Mouse (Mus musculus) thymus, postnatal 0 days (tissue): Measurements from ENCODE around the gene Wbp2. TPM values are rescaled to one million over a fixed set of nuclear protein-coding genes. Genes with fewer than 3 reads are reported as not detected.
A peak's percentile ranks its signal among the peaks of the same experiment; 100 is the strongest.
"Not testable (repeated sequence)": the region's sequence is repeated elsewhere in the genome, so short reads cannot be mapped to it uniquely, and the experiment has no call there.

Experiments
- DNase-seq: peaks from one replicate; pipeline ENCODE4 v3.0.0-alpha.2; 2015; ENCODE audit warnings: low spot score
- polyA plus RNA-seq: library from polyadenylated mRNA; unstranded; fragments of >200 nt; fragmentation: Nextera tagmentation; extraction: Ambion mirVana; gene quantifications from 2 replicates; pipeline ENCODE4 v1.2.1, GENCODE M21; 2015

The Wbp2 gene
- polyA plus RNA-seq, 1 experiment from 2014 or later = 75.1 TPM

DNA sequence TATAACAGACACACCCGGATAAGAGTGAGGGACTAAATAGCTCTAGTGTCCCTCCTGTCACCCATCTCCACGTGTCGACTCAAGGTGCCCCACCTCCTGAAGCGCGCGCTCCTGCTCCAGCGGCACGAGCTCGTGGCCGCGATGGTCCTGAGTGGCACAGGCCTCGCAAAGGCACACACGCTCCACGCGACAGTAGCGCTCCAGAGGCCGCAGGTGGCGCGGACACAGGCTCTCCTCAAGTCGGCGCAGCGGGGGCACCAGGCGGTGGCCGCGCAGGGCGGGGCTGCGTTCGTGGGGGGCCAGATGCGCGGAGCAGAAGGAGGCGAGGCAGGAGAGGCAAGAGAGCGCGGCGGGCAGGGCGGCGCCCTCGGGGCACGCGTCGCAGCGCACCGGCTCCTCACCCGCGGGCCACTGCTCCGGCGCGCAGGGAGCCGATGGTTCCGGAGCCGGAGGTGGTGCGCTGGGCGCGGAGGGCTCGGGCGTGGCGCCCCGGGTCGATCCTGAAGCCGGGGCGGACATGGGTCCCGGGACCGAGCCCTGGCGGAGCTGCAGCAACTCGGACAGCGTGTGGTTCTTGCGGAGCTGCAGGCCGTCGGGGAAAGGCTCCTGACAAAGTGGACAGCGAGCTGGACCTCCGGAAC is 22.8 kb upstream of the Wbp2 start:
- no peak for DNase-seq

DNA sequence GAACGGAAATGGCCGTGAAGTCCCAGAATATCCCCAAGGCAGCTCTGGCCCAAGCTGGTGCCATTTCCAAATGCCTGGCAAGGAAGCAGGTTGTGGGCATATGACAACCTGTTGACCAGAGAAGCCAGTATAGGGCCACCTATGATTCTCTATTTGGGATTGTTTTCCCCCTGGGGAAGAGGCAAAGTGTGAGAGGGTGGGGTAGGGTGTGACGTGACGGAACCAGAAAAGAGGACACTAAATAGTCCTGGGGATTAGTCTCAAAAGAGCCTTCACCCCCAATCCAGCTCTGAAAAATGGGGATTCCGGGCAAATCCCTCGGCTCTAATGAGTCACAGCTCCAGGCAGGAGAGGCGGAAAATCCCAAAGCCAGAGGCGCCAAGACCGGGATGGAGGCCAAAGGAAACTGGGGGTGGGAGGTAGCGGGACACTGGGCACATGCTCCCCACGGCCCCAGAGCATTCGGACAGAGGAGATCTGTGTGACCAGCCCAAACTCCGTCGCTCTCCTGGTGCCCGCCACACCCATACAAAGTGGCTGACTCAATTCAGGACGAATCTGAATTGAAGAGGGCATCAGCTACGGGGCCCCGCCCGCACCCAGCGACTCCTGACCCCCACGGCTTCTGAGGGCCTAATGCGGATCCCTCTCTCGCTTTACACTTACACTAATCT is 21.8 kb upstream of the Wbp2 start:
- no peak for DNase-seq

DNA sequence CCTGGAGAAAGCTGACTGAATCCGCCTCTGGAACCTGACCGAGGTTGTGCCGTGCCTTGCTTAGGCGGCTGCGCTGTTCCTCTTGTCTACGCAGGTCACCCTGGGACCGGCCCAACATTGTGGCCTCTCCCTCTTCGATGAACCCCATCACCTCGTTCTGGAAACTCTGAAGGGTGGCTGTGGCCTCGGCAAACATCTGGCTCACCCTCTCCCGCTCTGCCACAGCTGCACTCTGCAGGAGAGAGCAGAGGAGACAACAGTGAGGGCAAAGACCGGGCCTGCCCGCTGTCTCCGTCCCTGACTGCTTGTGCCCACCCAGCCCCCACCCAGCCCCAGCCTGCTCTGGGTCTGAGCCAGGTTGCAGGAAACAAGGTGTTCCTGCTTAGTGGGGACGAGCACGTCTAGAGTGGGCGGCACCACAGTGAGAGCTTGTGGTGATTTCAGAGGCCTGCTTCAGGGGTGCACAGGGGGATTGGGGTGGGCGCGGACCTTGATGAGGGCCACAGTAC is 21.0 kb upstream of the Wbp2 start:
- no peak for DNase-seq

DNA sequence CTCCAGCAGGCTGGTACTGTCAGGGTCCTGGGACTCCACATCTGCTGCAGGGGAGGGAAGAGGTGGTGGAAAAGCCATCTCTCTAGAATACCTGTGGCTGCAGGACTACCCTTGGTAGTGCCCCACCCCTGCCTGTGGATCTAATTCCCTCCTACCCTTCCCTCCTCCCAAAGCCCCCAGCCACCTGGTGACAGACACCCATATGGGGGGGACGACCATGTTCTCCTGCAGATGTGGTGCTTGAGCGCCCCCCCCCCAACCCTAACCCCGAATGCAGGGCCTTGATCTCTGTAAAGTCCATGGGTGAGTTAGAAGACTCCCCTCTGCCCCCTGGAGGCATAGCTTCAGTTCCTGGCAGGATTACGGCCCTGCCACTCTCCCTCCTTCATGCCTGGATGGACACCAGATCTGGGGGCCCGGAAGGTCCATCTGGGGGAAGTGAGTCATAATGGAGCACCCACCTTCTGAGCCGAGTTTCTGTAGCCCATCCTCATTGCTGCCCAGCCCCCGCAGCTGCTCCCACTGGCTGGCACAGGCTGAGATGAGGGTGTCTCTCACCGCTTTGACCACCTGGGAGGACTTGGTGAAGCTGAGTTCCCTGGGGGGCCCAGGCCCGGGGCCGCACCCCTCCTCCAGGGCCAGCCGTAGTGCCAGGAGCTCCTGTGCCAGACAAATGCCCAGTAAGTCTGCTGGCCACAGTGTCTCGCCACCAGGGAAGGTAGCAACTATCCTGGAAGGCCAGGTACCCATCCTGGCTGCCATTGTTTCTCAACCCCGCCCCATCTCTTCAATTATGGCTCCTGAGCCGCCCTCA is 20.4 kb upstream of the Wbp2 start:
- DNase-seq = no peak

DNA sequence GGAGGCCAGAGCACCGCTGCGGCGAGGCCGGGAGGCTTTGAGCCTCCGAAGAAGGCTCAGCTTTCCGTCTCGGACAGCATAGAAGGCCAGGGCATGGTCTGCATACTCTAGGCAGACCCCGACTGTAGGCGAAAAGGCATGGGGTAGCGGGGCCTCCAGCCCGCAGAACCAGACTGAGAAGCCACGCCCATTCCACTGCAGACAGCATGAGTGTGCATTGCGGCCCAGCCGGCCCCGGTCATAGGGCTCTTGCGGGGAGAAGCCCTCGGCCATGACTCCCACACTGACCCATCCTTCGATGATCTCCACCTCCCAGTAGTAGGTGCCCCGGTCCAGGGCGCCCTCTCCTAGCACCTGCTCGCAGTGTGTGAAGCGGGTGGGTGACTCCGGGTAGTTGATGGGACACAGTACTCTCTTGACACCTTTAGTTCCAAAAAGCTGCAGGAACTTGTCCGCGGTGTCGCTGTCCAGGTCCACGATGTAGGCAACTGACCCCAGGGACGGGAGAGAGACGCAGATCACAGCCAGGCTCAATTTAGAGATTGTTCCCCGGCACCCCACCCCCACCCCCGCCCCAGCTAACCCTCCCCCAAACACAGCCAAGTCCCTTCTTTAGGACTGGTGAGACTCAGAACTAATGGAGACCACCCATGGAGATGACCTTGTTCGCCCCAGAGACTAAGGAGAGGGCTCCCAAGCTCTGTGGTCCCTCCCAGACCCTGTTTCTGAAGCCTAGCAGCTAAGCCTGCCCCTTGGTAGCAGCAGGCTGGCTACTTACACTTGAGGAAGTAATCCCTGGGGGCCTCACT is 19.6 kb upstream of the Wbp2 start:
- DNase-seq = no peak

DNA sequence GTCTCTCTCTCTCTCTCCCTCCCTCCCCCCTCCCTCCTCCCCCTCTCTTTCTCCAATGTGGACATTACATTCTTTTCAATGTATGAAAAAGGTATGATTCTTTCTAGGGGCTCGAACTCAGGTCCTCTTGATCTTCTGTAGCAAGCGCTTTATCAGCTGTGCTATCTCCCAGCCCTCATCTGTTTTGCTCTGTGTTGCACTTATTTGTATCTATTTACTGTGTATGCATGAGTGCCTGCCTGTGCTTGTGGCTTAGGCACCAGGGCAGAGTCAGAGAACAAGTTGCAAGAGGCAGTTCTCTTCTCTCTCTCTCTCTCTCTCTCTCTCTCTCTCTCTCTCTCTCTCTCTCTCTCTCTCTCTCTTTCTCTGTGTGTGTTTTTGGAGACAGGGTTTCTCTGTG is 18.3 kb upstream of the Wbp2 start:
- no peak for DNase-seq

DNA sequence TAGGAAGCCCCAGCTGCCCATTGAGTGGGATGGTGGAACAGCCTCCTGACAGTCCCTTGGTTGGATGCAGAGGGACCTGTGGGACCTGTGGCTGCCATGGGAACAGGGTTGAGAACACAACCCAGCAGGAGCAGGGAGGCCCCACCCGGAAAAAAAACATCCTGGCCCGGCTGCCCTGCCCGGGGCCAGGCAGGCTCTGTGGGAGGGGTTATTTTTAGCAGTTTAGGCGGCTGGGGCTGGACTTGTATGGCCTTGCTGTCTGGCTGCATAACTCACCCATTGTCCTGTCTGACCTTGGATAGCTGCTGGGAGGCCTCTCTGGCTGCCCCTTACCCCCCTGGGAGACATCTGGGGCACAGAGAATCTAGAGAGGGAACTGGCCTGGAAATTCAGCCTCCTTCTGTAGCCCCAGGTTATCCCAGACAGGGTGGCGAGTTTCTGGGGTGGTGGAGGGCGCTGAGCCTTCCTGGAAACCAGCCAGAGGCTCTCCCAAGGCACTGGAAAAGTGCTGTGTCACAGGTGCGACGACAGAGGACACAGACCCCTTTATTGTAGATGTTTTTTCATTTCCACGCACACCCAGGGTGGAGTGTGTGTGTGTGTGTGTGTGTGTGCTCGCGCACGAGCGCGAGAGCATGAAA is 17.3 kb upstream of the Wbp2 start:
- DNase-seq = peak; percentile 12

DNA sequence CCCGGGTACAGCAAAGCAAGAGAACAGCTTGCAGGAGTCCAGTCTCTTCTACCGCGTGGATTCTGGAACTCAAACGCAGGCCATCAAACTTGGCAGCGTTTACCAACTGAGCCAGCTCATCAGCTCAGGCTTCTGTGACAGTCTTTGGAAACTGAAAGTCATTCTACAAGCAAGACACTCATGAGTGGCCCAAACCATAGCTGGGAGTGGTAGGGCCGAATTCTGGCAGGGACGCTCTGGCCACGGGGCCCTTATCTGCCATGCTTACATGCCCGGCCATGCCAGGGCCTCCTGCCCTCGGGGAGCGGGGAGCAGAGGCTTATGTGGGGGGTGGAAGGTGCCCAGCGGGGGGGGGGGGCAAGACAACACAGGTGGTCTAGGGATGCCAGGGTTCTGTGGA is 16.8 kb upstream of the Wbp2 start:
- DNase-seq = no peak

DNA sequence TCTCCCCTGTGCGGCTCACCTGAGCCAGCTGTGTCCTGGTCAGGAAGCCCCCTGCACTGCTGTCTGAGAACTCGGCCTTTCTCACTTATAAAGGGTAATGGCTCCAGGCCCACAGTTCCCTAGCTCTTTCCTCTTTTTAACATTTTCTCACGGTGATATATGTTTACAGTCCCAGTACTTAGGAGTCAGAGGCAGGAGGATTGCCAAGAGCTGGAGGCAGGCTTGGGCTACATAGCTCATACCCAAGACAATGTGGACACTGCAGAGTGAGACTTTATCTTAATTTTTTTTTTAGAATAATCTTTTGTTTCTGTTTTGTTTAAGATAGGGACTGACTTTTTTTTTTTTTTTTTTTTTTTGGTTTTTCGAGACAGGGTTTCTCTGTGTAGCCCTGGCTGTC is 15.7 kb upstream of the Wbp2 start:
- no peak for DNase-seq

DNA sequence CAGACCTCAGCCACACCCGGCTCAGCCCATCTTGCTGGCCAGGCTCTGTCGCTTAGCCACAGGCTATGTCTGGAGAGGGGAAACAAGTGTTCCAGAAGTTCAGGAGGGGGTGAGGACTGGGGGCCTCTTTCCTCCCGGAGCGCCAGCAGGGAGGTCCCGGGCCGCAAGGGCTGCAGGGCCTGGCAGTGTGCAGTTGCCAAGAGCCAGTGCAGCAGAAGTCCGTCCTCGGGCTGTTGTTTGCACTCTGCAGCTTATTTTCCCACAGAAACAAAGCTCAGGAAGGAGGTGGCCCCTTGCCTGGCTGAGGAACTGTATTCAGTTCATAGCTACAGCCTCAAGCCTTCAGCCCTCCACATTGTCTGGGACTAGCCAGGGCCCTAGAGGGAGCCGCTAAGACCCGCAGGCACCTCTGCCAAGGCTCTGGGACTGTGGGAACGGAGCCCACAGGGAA is 15.2 kb upstream of the Wbp2 start:
- no peak for DNase-seq

DNA sequence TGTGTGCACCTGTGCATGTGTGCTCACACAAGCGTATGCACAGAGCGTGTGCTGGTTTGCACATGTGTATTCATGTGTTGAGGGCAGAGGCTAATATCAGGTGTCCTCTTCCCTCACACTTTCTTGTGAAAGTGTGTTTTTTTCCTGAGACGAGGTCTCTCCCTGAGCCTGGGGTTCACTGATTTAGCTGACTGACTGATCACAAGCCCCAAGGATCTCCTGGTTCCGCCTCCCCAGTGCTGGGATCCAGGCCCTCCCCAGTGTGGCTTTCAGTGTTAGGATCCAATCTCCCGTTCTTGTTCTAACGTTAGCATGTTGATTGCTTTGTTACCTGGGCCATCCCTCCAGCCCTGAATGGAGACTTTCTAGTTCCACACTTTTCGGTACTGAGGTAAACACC is 14.0 kb upstream of the Wbp2 start:
- no peak for DNase-seq

DNA sequence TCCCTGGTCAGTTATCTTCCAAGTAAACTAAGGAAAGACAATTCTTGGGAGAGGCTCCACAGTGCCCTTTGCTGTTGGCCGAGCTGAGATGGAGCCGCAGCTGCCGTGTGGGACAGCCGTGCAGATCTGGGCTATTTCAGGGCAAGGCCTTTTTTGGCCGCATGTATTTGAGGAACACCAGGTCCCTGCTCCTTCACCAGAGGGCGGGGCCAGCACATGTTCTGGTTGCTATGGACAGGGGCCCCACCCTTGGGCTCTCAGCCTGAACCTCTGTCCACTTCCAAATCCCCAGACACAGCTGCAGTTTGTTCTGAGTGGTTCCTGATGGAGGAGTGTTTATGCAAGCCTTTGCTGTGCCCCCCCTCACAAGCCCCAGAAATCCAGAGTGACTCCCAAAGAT is 13.6 kb upstream of the Wbp2 start:
- no peak for DNase-seq

DNA sequence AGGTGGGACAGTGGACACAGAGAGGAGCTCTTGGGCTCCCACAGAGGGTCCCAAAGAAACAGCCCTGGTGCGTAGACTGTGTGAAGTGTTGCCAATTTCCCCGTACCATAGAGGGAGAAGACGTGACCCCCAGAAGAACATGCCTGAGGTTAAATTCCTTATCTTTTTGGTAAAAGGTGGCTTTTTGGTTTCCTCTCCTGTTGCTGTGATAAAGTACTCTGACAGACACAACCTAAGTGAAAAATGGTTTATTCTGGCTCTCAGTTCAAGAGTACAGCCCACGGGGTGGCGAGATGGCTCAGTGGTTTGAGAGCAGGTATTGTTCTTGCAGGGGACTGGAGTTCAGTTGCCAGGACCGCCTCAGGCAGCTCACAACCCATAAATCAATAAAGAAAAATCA is 12.7 kb upstream of the Wbp2 start:
- DNase-seq = no peak

DNA sequence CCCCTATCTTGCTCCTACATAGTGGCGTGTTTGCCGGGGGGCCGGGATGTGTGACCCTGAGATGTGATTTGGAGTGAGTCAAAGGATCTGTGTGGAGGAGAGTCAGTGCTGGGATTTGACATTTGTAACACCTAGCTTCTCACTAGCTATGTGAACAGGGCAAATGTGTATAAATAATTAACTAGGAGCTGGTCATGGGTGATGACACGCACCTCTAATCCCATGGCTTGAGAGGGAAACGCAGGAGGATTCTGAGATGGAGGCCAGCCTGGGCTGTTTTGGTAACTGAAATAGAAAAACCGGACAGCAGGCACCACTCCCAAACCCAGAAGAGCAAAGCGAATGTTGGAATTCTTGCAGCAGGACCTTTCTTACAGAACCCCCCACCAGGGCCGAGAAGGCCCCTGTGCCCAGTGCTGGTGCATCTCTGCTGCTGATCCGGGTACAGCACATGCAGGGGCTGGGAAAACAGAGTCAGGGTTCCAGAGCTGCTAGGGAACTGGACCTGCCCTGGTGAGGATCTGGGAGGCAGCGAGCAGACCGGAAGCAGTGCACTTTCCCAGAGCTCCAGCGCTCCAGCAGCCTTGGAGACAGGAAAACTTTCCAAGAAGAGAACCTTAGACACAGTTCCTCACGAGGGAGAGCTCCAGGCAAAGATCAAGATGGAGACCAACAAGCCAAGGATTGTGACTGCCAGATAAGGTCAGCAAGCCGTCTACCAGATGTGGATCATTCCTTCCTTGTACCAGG is 12.1 kb upstream of the Wbp2 start:
- DNase-seq = no peak

DNA sequence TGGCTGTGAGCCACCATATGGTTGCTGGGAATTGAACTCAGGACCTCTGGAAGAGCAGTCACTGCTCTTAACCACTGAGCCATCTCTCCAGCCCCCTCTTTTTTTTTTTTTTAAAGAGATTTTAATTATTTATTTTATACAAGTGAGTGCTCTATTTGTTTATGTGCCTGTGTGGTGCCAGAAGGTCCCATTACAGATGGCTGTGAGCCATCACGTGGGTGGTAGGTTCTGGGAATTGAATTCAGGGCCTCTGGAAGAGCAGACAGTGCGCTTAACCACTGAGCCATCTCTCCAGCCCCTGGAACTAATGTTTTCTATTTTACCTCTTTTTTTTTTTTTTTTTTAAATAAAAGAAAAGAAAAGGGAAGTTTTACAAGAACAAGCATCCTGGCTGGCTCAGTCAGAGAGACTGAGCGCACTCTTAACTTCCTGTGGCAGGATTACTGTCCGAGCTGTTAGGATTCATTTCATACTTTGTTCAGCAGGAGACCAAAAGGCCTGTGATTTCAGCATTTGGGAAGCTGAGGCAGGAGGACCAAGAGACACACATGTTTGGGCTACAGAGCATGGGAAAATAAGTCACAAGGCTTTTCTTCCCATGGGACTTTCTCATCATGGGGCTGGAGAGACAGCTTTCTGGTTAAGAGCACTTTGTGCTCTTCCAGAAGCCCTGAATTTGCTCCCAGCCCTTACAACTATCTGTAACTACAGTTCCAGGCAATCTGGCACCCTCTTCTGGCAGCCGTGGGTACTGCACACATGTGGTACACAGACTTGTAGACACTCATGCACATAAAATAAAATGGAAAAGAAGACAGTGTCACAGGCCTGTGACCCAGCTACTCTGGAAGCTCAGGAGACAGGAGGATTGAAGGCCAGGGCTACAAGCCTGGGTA is 9.7 kb upstream of the Wbp2 start:
- DNase-seq = no peak

DNA sequence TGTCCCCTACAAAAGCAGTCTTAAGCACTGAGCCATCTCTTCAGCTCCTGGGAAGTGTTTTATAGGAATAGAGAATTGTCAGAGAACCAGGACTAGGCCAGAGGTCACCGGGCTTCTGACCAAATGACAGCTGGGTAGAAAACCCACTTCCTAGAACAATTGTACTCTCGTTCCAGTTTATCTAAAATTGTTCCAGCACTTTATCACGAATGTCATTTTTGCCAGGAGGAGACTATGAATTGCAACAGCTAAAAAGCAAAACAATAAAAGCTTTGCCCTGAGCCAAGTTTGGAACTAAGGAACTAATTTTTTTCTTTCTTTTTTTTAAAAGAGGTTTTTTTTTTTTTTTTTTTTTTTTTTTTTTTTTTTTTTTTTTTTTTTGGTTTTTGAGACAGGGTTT is 8.8 kb upstream of the Wbp2 start:
- DNase-seq = no peak

DNA sequence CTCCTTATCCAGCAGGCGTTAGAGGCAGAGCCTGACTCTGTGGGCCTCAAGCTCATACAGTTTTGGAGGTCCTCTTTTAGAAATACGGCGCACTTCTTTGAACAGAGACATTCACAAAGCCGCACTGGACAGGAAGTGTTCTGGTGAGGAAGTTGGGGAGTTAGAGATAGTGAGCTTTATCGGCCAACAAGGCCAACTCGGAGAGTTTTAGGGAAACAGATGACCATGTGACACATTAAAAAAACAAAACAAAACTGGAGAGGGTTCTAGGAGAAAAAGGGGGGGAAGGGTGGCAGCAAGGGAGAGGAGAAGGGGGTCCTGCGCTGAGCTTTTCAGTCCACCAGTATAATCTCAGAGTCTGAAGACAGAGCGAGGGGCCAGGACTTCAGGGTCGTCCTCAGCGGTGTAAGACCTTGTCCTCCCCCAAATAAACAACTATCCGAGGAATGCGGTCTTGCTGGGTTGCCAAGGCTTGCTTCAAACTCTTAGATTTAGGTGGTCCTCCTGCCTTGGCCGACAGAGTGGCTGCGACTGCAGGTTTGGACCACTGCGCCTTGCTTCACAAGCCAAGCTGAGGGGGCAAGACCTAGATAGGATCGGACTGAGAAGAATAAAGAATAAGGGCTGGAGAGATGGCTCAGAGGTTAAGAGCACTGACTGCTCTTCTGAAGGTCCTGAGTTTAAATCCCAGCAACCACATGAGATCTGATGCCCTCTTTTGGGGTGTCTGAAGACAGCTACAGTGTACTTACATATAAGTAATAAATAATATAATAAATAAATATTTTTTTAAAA is 7.2 kb upstream of the Wbp2 start:
- DNase-seq = no peak

DNA sequence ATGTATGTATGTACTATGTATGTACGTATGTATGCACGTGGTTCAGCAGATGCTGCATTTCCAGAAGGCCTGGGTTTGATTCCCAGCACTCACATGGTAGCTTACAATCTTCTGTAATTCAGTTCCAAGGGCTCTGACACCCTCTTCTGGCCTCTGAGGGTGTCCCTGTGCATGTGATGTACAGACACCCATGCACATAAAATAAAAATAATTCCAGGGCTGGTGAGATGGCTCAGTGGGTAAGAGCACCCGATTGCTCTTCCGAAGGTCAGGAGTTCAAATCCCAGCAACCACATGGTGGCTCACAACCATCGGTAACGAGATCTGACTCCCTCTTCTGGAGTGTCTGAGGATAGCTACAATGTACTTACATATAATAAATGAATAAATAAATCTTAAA is 6.2 kb upstream of the Wbp2 start:
- DNase-seq = not testable (repeated sequence)
